Mouse (Mus musculus) gonadal fat pad, adult 2 months (tissue): ENCODE results near the gene Atg4b. TPM values are rescaled to one million over a fixed set of nuclear protein-coding genes. Genes with fewer than 3 reads are reported as not detected.

Experiments
- DNase-seq: peaks from one replicate; pipeline ENCODE4 v3.0.0-alpha.2; 2012; ENCODE audit warnings: low read depth
- polyA plus RNA-seq: library from polyadenylated mRNA; depleted of rRNA; stranded (reverse); fragments of >200 nt; gene quantifications from 2 replicates; pipeline ENCODE4 v1.2.3, GENCODE M21; 2012; rRNA removed

Gene Atg4b
- polyA plus RNA-seq, result 49.6 and 60.7 TPM in 2 replicates

DNA sequence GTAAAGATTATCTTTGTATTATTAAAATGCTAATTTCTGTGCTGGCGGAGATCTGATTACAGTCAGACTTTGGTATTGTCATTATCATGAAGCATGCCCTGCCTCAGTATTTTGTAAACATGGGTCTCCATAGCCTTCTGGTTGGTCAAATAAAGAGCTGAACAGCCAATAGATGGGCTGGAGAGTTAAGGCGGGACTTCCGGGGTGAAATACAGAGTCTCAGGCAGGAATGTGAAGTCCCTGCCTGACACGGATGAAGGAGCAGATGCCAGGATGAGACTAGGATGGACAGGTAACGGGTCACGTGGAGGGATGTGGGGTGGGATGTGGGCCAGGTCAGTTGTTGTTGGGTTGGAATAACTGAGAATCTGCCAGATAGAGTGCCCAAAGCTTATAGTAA is at the start of gene Atg4b:
Atg4b (plus strand) TSS at position 211 of the 400 bp plus-strand sequence.
- no peak for DNase-seq

DNA sequence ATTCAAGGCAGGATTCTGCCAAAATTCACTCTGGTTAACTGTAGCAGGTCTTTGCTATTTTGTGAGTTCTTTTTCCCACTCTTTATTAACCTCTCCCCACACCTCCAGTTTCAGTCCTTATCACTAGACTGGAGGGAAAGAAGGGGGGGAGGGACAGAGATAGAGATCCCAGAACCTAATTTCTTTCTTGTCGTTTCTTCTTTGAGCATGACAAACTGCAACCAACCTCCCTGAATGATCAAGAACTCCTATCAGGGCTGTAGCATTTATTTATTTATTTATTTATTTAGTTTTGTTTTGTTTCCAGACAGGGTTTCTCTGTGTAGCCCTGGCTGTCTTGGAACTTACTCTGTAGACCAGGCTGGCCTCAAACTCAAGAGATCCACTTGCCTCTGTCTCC is 49.2 kb upstream of the Atg4b start:
- DNase-seq, result no peak

DNA sequence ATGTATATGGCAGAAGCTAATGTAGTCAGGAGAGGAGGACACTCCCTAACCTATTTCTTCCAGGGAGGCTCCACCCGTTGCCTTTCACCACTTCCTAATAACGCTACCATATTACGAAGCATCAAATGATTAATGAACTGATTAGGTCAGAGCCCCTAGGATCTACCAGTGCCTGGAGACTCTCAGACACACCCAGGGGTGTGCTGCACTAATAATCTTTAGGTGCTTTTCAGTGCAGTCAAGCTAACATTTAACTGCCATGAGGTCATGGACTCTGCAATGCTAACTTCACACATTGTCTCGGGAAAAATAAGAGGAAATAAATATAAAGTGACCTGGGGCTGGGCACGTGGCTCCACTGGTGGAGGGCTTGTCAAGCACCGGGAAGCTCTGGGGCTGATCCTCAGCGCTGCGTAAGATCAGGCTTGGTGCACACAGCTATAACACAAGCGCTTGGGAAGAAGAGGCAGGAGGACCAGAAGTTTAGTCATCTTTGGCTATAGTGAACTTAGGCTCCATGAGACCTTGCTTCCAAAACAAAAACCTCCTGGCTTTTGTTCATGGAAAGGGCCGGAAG is 47.7 kb upstream of the Atg4b start:
- DNase-seq, result no peak

DNA sequence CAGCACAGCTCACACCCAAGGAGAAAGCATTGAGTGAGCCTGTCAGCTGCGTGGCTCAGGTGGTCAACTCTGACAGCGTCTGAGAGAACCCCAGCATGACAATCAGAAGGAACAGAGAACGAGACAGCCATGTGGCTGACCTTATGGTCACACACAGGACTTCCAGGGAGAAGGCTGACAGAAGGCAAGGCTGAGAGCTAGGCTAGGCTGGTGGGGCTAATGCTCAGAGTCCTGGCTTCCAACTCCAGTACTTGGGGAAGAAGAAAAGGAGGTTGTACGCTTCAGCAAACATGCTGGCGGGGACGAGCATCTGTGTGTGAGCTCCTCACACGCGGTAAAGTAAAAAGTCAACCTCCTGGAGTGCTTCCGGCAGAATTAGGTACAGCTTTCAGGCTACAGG is 47.0 kb upstream of the Atg4b start:
- no peak for DNase-seq

DNA sequence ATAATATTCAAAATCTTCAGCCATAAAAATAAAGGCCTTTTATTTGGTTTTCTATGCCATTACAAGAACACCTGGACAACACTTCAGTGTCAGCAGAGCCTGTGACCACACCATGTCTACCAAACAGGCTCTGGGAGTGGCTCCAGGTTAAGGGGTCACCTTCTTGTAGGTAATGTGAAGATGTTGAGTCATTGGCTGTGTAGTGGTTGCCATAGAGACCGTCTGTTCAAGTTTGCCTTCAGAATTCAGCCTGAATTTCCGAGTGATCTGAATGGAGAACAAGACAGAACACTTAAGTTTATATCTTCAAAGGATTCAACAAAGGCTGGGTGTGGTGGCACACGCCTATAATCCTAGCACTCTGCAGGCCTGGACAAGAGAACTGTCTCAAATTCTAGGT is 45.9 kb upstream of the Atg4b start:
- DNase-seq, result no peak

DNA sequence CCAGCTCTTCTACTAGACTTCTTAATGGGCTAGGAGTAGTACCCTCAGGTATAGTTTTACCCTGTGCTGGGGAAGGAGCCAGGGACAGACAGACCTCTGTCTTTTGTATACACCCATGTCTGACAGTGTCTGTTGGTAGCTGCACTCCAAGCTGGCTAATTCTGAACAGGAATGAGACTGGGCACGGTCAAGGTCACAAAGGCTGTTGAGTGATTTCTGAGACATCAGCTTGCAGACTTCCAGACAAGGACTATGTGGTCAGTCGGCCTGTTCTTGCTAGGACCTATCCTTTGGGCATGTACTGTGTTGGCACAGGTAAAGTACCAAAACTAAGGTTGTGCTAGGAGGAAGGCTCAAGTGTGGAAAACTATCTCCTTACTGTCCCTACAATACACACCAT is 35.1 kb upstream of the Atg4b start:
- no peak for DNase-seq

DNA sequence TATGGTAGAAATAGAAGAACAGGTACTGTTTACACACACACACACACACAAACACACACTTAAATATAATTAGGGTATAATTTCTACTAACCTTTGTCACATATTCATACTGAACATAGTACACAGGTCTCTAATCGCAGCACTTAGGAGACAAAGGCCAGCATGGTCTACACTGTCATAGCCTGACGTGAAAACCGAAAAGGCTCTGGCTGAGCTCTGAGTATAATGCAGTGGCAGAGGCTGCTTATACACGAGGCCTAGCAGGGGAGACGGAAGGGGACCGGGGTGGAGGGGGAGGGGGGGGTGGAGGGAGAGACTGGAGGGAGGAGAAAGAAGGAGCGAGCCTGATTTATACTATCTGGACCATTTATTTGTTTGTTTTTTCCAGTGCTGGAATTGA is 29.7 kb upstream of the Atg4b start:
- no peak for DNase-seq

DNA sequence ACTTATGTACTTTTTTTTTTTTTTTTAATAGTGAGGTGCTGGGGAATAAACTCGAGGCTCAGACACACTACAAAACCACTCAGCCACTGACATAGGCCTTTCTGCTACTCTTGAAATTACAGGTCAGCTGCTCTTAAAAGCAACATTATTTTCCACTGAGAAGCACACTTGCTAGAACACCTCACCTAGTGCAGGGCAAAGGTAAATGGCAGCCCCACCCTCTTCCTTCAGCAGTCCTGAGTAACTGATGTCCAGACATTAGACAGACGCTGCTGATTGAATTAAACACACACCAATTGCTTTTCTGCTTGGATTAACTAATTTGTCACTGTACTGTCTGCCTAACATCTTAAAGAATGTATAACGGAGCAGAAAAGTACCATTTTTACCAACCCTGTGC is 26.7 kb upstream of the Atg4b start:
- DNase-seq, result no peak

DNA sequence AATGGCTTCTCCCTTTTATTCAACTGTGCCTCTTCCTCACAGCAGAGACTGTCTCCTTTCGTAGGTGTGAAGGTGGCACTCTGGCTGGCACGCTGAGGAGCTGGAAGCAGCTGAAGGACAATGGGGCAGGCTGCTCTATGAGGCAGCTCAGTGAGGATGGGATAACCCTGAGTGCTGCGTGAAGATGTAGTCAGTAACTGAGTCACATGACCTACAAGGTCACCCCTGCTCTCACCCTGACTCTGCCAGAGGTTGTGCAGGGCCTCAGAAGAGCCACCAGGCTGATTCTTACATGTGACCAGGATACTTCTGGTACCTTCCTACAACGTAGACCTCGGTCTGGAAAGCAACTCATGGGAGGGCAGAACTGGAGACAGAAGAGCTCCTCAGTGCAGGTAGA is 25.6 kb upstream of the Atg4b start:
- no peak for DNase-seq

DNA sequence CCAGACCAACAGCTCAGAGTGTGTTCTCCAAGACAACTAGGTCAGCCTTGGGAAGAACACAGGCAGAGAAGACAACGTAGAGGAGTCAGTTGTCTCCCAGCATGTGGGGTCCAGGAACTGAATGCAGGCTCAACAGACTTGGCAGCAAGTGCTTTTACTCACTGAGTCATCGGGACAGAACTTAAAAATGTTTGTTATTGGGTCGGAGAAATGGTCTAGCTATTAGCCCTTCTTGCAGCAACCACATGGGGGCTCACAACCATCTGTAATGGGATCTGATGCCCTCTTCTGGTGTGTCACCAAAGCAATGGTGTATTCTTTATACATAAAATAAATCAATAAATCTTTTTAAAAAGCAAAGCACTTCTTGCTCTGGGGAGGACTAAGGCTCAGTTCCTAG is 25.2 kb upstream of the Atg4b start:
- DNase-seq, result no peak

DNA sequence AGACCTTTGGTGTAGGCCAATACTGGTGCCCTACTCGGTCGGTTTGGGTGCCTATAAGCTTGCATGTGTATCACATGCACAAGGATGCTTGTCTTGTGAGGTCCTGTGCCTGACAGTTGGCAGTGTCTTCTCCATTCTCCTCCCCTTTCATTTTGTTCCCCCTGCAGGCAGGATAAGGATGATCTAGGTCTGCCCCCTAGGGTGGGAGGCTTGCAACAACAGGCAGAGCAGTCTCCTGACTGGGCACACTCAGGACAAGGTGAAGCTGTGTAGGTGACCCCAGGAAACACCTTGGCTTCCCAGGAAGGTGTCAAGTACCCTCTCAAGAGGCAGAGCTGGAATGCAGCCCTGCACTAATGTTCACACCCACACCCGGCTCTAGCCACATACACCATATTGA is 24.3 kb upstream of the Atg4b start:
- DNase-seq, result no peak

DNA sequence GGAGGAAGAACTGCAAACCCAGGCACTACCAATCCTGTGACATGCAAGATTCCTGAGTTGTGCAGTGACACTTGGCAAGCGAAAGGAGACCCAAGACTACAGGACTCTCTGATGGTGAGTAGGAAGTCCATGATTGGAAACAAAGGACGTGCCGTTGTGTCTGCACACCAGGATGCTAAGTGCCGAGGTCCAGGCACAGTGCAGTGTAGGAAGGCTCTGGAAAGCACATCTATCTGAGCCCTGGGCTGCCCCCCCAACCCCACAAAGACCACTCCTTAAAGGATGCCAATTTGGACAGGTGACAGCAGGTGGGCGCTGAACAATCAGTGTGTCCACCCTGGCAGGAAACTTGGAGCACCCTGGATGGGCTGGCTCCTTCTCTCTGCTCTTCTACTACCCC is 20.2 kb upstream of the Atg4b start:
- no peak for DNase-seq

DNA sequence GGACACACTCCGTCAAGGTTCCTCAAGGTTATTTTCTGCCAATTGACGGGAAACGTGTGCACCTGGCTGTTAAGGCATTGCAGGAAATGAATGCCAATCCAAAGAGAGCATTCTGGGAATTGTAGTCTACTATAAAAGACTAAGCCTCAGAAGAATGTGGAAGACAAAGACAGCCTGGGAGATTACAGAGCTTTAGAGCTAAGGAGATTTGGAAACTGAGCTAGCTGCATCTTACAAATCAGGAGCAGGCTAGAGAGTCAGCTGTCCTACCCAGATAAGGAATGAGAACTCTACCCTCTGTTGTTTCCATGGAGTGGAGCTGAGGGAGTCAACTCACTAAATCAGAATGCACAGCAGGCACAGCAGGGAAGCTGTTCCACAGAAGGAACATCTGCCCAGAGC is 19.4 kb upstream of the Atg4b start:
- DNase-seq, result no peak

DNA sequence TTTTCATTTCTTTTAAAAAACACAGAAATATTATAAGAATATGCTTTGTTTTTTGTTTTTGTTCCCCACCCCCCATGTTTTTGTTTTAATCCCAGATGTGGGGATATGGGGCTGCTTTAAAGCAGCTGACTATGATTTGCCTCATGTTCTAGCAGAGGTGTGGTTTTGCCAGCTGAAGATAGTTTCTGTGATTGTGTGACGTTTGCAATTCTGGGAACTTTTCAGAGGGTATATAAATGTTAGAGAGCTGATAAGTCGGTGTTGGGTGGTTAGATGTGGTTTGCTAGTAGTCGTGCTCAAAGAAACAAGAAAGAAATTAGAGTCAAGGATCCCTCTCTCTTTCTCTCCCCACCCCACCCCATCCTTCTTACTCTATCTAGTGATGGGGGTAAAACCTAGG is 15.4 kb upstream of the Atg4b start:
- DNase-seq, result no peak

DNA sequence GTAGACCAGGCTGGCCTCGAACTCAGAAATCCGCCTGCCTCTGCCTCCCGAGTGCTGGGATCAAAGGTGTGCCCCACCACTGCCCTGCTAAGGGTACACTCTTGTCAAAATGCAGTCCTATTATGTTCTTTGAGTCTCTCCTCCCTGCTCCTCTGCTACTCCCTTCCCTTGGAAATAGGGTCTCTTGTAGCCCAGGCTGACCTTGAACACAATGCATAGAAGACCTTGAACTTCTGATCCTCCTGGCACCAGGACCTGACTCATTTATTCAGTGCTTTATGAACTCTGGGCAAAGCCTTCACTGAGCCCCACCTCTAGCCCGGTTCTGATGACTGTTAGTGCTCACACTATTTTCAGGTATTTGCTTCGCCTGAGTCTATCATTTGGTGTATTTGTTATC is 13.6 kb upstream of the Atg4b start:
- DNase-seq, result no peak

DNA sequence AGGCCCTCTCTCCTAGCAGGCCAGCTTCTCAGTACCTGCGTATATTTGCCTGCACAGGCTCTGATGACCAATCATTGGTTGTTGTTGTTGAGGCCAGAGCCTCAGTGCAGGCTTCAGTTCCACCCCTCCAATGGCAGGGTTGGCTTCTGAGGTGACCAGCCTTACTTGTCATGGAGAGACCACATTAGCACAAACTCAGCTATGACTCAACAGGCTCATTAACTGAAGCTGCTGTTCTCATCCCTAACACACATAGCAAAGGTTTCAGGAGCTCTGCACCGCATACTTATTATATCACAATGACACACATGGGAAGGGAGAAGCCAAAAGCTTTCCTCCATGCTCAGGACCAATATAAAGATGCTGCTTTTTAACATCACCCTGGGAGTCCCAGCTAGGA is 10.6 kb upstream of the Atg4b start:
- DNase-seq, result no peak

DNA sequence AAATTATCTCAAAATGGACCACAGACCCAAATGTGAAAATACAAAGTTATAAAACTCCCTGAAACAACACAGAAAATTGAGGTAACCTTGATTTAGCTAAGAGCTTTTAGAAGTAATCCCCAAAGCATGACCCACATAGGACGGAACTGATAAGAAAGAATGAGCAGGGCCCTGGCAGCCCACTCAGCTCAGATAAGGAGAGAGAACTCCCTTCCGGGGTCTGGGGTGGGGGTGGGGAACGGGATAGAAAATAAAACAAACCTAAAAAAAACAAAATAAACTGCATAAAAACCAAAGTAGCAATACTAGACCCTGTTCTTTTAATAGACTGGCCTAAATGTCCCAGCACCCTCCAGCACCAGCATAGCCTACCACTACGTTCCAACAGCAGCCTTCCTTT is 9.3 kb upstream of the Atg4b start:
- no peak for DNase-seq

DNA sequence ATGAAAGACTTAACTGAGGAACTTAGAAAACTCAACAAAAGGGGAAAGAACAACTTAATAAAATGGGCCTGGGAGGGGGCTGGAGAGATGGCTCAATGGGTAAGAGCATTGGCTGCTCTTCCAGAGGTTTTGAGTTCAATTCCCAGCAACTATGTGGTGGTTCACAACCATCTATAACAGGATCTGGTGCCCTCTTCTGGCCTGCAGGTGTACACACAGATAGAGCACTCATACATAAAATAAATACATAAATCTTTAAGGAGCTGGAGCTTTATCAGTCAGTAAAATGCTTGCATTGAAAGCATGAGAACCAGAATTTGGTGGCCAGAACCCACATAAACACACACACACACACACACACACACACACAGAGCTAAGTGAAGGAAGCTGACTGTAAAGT is 8.4 kb upstream of the Atg4b start:
- DNase-seq, result no peak

DNA sequence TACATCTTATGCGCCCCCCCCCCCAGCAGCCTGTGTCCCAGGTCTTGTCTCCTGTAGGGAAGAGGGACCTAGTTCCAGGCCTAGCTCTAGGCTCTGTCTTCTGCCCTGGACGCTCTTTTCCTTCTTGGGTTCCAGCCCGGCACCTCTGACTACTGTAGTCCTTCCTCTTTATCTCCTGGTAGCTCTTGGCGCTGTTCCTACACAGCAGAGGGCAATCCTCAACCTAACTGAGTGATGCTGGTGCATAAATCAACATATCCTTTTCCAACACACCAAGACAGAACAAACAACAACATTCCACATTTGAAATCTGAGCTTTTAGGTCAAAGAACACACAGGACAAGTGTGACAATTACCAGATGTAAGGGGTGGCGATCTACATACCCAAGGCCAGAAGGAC is 5.1 kb upstream of the Atg4b start:
- DNase-seq, result no peak

DNA sequence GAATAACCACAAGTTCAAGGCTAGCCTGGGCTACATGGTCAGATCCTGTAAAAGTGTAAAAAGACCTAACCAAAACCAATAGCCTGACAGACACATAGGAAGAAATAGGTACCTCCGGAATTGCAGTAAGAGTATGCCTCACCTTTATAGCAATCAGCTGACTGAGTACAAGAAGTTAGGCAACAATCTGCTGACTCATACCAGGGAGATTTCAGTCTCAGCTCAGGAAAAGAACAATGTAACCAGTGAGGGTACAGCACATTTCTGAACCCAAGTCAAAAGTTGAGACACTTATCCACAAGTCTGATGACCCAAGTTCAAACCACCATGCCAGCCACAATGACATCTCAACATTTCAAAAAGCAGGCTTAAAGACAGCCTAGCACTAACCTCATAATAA is 2.8 kb upstream of the Atg4b start:
- DNase-seq, result peak; percentile 60

DNA sequence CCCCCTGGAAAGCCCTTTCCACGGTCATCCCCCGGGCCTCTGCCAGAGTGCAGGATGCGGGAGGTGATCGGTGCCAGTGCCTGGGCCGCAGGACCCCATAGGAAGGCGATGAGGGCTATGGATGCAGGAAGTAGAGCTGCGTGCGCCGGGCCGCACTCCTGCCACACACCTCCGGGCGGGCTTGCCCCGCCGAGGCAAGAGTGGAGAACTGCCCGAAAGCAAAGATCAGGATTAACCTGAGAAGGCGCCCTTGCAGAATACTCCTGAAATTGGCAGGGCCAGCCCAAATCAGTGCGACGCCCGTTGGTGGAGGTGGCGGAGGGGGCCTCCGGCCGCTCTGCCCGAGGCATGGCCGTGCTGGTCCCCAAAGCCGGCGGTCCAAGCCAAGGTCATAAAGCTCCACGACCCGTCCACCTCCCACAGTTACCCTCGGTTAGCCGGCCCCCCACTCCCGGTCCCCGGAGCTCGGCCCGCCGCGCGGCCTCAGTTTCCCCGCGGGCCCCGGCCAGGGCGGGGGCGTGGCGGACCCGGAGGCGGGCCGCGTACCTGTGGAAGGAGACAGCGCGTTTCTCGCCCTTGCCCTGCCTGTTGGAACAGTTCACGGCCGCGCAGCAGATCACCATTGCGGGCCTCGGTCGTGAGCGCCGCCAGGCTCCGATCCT is 2.7 kb downstream of the Atg4b start:
- no peak for DNase-seq

DNA sequence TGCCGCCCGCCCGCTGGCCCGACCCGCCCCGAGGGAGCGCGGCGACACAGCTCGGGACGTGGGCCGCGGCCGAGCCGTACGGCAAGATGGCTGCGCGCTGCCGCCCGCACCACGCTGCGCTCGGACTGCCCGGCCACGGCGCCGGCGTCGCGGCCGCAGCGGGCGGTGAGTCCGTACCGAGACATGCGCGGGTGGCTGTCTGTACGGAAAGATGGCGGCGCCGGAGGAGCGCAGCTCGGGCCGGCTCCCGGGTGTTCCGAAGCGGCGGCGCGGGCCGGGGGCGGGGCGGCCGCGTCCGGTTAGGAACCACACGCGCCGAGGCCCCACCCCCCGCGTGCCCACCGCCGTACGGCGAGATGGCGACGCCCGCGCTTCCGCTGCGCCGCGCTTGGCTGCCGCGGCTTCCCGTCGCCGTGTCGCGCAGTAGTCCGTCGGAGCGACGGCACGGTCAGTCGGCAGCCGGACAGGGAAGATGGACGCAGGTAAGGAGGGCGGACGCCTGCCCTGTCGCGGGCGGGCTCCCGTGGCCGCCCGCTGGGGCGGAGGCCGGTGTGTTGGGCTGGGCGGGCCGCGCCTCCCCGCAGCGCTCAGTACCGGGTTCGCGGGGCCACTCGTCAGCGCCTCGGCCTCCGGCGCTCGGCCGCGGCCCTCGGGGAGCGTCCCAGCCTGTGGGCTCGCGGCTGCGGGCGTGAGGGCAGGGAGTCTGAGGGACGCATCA is 3.4 kb downstream of the Atg4b start, which contains the start of gene Thap4:
Thap4 (minus strand) TSS at position 292 of the 718 bp plus-strand sequence.
- no peak for DNase-seq

DNA sequence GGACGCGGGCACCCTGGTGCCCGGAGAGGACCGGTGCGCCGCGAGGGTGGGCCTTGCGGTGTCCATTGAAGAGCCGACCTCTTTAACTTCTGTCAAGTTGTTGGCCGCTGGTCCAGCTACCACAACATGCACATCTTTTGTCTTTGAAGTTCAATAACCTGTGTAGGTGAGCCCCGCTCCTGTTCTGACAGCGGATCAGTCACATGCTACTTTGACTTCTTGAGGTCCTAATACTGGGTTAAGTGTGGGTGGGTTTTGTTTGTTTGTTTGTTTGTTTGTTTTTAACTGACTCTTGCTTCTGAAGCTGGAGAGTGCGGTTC is 4.0 kb downstream of the Atg4b start:
- DNase-seq, result no peak

DNA sequence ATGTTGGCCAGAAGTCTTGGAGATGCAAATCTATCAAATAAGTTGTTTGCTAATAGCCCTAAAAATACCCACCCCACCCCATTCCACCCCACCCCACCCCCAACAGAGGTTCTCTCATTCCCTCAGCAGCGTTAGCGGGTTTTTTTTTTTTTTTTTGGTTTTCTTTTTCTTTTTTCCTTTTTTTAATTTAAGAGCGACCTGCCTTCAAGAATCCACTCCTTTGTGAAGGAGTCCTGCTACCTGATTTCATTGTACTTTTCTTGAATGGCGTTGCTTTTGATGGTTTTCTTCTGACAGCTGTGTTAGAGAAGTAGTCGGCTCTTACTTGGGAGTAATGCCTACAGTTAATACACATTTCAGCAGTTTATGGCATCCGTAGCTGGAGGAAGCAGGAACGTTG is 4.3 kb downstream of the Atg4b start:
- DNase-seq, result no peak
